Mouse (Mus musculus) heart, postnatal 0 days (tissue): ENCODE results near the gene Eef1a1. TPM values are rescaled to one million over a fixed set of nuclear protein-coding genes. Genes with fewer than 3 reads are reported as not detected.

ENCODE experiments used
- ATAC-seq: fragments of 200-750 bp; cut with Nextera tagmentation; 2 replicates; pipeline ENCODE4 v1.8.0; 2017; ENCODE audit warnings: low read depth, moderate number of reproducible peaks, moderate library complexity; ENCODE audit not compliant: insufficient read depth
- DNase-seq: peaks from one replicate; pipeline ENCODE4 v3.0.0-alpha.2; 2016; ENCODE audit warnings: low spot score
- H3K27ac ChIP-seq: fragments of 300-500 bp; sonication (generic); 2 replicates; pipeline ENCODE4 v1.5.1; 2014; ENCODE audit warnings: low read depth, mild to moderate bottlenecking
- H3K27me3 ChIP-seq: fragments of 300-500 bp; sonication (generic); 2 replicates; pipeline ENCODE4 v1.6.1; 2014; ENCODE audit warnings: low read length, mixed read lengths; ENCODE audit not compliant: control insufficient read depth, insufficient read depth
- H3K36me3 ChIP-seq: fragments of 300-500 bp; sonication (generic); replicated peaks from 2 replicates; pipeline ENCODE4 v1.6.1; 2014; ENCODE audit warnings: low read length, mixed read lengths; ENCODE audit not compliant: control insufficient read depth, insufficient read depth
- H3K4me1 ChIP-seq: fragments of 300-500 bp; sonication (generic); 2 replicates; pipeline ENCODE4 v1.6.1; 2014; ENCODE audit warnings: antibody characterized with exemption; ENCODE audit not compliant: control insufficient read depth, insufficient read depth
- H3K4me2 ChIP-seq: fragments of 300-500 bp; sonication (generic); 2 replicates; pipeline ENCODE4 v1.6.1; 2014; ENCODE audit warnings: low read depth, mild to moderate bottlenecking, low read length, moderate library complexity
- H3K4me3 ChIP-seq: fragments of 300-500 bp; sonication (generic); 2 replicates; pipeline ENCODE4 v1.5.1; 2014; ENCODE audit warnings: low read depth, low read length
- H3K9ac ChIP-seq: fragments of 300-500 bp; sonication (generic); replicated peaks from 2 replicates; pipeline ENCODE4 v1.6.1; 2014; ENCODE audit warnings: low read depth, low read length, mixed read lengths
- H3K9me3 ChIP-seq: fragments of 300-500 bp; sonication (generic); replicated peaks from 2 replicates; pipeline ENCODE4 v1.6.1; 2016; ENCODE audit warnings: low read length; ENCODE audit not compliant: control insufficient read depth
- CTCF ChIP-seq: IDR thresholded peaks from 2 replicates; pipeline ENCODE4 v1.5.1; 2016; ENCODE audit warnings: antibody characterized with exemption, control low read depth, low read depth
- EP300 ChIP-seq: IDR thresholded peaks from 2 replicates; pipeline ENCODE4 v1.6.1; 2016; ENCODE audit warnings: antibody characterized with exemption, low read depth
- WGBS: fragments of 180-500 bp; shearing (Covaris S2); extraction: QIAGEN DNeasy Blood & Tissue Kit; methylation state at CpG from one replicate; pipeline ENCODE4 v1.1.7; 2014; 5-methylcytosine and 5-hydroxymethylcytosine counted together
- polyA plus RNA-seq: library from polyadenylated mRNA; unstranded; fragments of >200 nt; fragmentation: Nextera tagmentation; extraction: Ambion mirVana; gene quantifications from 2 replicates; pipeline ENCODE4 v1.2.1, GENCODE M21; 2015
- total RNA-seq: library from RNA; depleted of rRNA; stranded (reverse); fragments of >200 nt; gene quantifications from 2 replicates; pipeline ENCODE4 v1.2.3, GENCODE M21; 2014; ENCODE audit warnings: low replicate concordance

The Eef1a1 gene
- total and polyA plus RNA-seq, 2 experiments from 2014 or later, result 2,146 to 7,051 TPM

- no peak overlapping the region for H3K27ac ChIP-seq
- no peak overlapping the region for H3K9ac ChIP-seq
- WGBS, result 65% methylated on average over 3 of the region's 3 CpGs
Observed at GRCm38 (mm10) chr9:78465725-78466124, 23.2 kb downstream of the Eef1a1 start.

GRCm38 (mm10) chr9:78463337-78463736 lies 25.6 kb downstream of the Eef1a1 start:
- Histone ChIP-seq H3K36me3 (peaks cover 81% of the 10 kb centered on the region), H3K4me1 (no peaks in the 10 kb centered on the region), H3K4me3 (no peak overlapping the region), H3K4me2 (no peak overlapping the region), H3K27ac (no peak overlapping the region), H3K9ac (no peak overlapping the region), H3K27me3 (no peaks in the 10 kb centered on the region), H3K9me3 (no peaks in the 10 kb centered on the region)
- DNase-seq, result no peak
- WGBS, result 57% methylated on average over 4 of the region's 4 CpGs
- TF ChIP-seq CTCF (no peak), EP300 (no peak)
- no peak for ATAC-seq

More at GRCm38 (mm10) chr9:78465725-78466124, 23.2 kb downstream of the Eef1a1 start:
- DNase-seq (no peak), ATAC-seq (no peak)
- no peak for TF ChIP-seq EP300
- TF ChIP-seq CTCF, result no peak
- H3K9me3 ChIP-seq, result no peaks in the 10 kb centered on the region
- no peak overlapping the region for H3K4me3 ChIP-seq
- no peaks in the 10 kb centered on the region for H3K4me1 ChIP-seq
- no peaks in the 10 kb centered on the region for H3K27me3 ChIP-seq
- H3K4me2 ChIP-seq, result no peak overlapping the region
- H3K36me3 ChIP-seq, result peaks cover 77% of the 10 kb centered on the region

GRCm38 (mm10) chr9:78457026-78457425 lies 31.9 kb downstream of the Eef1a1 start:
- no peak overlapping the region for H3K4me3 ChIP-seq
- ATAC-seq (no peak), DNase-seq (no peak)
- no peak for TF ChIP-seq CTCF
- TF ChIP-seq EP300, result no peak
- no peak overlapping the region for H3K27ac ChIP-seq
- H3K9ac ChIP-seq, result no peak overlapping the region
- no peak overlapping the region for H3K4me2 ChIP-seq
- H3K36me3 ChIP-seq, result peaks cover 78% of the 10 kb centered on the region
- H3K4me1 ChIP-seq, result no peaks in the 10 kb centered on the region
- H3K9me3 ChIP-seq, result no peaks in the 10 kb centered on the region
- H3K27me3 ChIP-seq, result no peaks in the 10 kb centered on the region
- 83% methylated on average over 8 of the region's 8 CpGs for WGBS

- TF ChIP-seq CTCF (no peak), EP300 (no peak)
- no peak for DNase-seq
- Histone ChIP-seq H3K9ac (no peak overlapping the region), H3K4me2 (no peak overlapping the region), H3K27ac (no peak overlapping the region), H3K9me3 (no peaks in the 10 kb centered on the region), H3K27me3 (no peaks in the 10 kb centered on the region), H3K4me1 (peaks cover 6% of the 10 kb centered on the region), H3K36me3 (peaks cover 40% of the 10 kb centered on the region), H3K4me3 (no peak overlapping the region)
- WGBS, result 67% methylated on average over 4 of the region's 4 CpGs
- ATAC-seq, result no peak
Observed at GRCm38 (mm10) chr9:78451382-78451781, 37.6 kb downstream of the Eef1a1 start.

GRCm38 (mm10) chr9:78450404-78450803 lies 38.5 kb downstream of the Eef1a1 start:
- peaks cover 6% of the 10 kb centered on the region for H3K4me1 ChIP-seq
- no peak overlapping the region for H3K27ac ChIP-seq
- no peak for DNase-seq
- 76% methylated on average over 5 of the region's 5 CpGs for WGBS
- peaks cover 35% of the 10 kb centered on the region for H3K36me3 ChIP-seq
- H3K27me3 ChIP-seq, result no peaks in the 10 kb centered on the region
- ATAC-seq, result no peak
- no peak overlapping the region for H3K4me2 ChIP-seq
- TF ChIP-seq CTCF, result no peak
- TF ChIP-seq EP300, result no peak
- H3K9ac ChIP-seq, result no peak overlapping the region
- no peak overlapping the region for H3K4me3 ChIP-seq
- no peaks in the 10 kb centered on the region for H3K9me3 ChIP-seq
